Mouse (Mus musculus) pancreas, adult 10 weeks (tissue): ENCODE data around the gene Ovch2. TPM values are rescaled to one million over a fixed set of nuclear protein-coding genes. Genes with fewer than 3 reads are reported as not detected.

Experiments
- polyA plus RNA-seq: library from polyadenylated mRNA; stranded (reverse); fragments of 350-450 nt; fragmentation: Illumina TruSeq; extraction: RNeasy Lipid Tissue Mini Kit (QIAGEN cat#74804); gene quantifications from one replicate; pipeline ENCODE4 v1.2.3, GENCODE M21; 2015; ENCODE audit warnings: low read depth, low replicate concordance; ENCODE audit not compliant: insufficient read depth

The Ovch2 gene
- not detected for polyA plus RNA-seq

GRCm38 (mm10) chr7:107801108-107801507 lies at the start of gene Ovch2:
Gene Ovch2, minus strand, starts transcription at chr7:107801208.

GRCm38 (mm10) chr7:107847390-107847789 lies 46.4 kb upstream of the Ovch2 start, which contains the start of gene Olfr470:
Gene Olfr470, minus strand, starts transcription at chr7:107847490.

GRCm38 (mm10) chr7:107825441-107825840 lies 24.4 kb upstream of the Ovch2 start, which contains the start of gene Olfr469:
Gene Olfr469, minus strand, starts transcription at chr7:107825541.

GRCm38 (mm10) chr7:107811963-107812362 lies 11.0 kb upstream of the Ovch2 start, which contains the start of gene Olfr467:
Gene Olfr467, plus strand, starts transcription at chr7:107812263.

GRCm38 (mm10) chr7:107757308-107758151 lies 43.5 kb downstream of the Ovch2 start, which contains the start of gene Cyb5r2:
Gene Cyb5r2, minus strand, starts transcription at chr7:107758032.

Other genes starting within 250 kb of the Ovch2 start
- 3.8 TPM for gene Olfml1, start 233.8 kb downstream of the Ovch2 start, polyA plus RNA-seq
- 3.2 TPM for gene Ppfibp2, start 206.0 kb downstream of the Ovch2 start, polyA plus RNA-seq
- gene 5330417H12Rik, start 176.0 kb downstream of the Ovch2 start, polyA plus RNA-seq: not detected
- gene Cyb5r2, start 43.2 kb downstream of the Ovch2 start, polyA plus RNA-seq: not detected
- gene Olfr467, start 11.1 kb upstream of the Ovch2 start, polyA plus RNA-seq: not detected
- gene Olfr469, start 24.3 kb upstream of the Ovch2 start, polyA plus RNA-seq: not detected
- not detected for gene Olfr470, start 46.3 kb upstream of the Ovch2 start, polyA plus RNA-seq
- gene Olfr472, start 96.7 kb upstream of the Ovch2 start, polyA plus RNA-seq: not detected
- not detected for gene Olfr473, start 129.2 kb upstream of the Ovch2 start, polyA plus RNA-seq
- not detected for gene Olfr474, start 153.4 kb upstream of the Ovch2 start, polyA plus RNA-seq
- not detected for gene Olfr476, start 163.6 kb upstream of the Ovch2 start, polyA plus RNA-seq
- gene Olfr477, start 185.5 kb upstream of the Ovch2 start, polyA plus RNA-seq: not detected
- gene Olfr478, start 232.8 kb upstream of the Ovch2 start, polyA plus RNA-seq: not detected
- not detected for gene Olfr479, start 249.5 kb upstream of the Ovch2 start, polyA plus RNA-seq